Mouse (Mus musculus) B cell, adult 2 months (primary cell): ENCODE results near the gene Ctnnbl1.

Experiments used
- DNase-seq, 2 experiments: peaks; one replicate each; pipeline ENCODE4 v3.0.0; 2022

The Ctnnbl1 gene

DNA sequence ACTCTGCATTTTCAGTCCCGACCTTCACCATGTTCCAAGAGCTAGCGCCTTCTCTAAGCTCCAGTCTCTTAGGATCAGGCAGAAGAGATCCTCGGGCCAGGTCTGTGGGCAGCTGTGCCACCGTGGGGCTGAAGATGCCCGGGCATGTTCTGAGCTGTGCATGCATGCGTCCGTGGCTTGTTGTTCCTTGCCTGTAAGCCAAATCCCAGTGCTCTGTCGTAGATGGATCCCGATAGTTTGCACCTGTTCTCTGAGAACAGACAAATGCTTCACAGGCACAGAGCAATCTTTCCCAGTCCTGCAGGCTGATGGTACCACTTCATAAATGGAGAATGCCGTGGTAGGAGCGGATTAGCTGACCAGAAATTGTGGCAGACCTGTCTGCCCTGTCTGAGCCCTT, 87.0 kb downstream of the Ctnnbl1 start:
- no peak for DNase-seq

DNA sequence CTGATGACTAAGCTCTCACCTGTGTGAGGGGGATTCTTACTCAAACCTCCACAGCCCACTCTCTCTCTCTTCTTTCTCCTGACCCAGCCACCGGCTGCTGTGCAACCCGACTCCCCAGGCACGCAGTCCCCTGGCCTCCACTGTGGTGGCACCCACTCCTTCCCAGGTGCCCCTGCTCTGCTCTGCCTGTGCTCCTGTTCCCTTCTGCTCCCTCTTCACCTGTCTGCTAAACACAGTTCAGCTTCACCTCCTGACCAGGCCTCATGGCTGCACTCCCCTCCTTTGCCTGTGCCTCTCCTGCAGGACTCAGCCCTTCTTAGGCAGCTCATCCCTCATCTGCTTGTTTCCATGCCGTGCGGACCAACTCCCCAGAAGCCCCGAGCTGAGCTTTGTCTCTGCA, 92.9 kb downstream of the Ctnnbl1 start:
- no peak for DNase-seq

DNA sequence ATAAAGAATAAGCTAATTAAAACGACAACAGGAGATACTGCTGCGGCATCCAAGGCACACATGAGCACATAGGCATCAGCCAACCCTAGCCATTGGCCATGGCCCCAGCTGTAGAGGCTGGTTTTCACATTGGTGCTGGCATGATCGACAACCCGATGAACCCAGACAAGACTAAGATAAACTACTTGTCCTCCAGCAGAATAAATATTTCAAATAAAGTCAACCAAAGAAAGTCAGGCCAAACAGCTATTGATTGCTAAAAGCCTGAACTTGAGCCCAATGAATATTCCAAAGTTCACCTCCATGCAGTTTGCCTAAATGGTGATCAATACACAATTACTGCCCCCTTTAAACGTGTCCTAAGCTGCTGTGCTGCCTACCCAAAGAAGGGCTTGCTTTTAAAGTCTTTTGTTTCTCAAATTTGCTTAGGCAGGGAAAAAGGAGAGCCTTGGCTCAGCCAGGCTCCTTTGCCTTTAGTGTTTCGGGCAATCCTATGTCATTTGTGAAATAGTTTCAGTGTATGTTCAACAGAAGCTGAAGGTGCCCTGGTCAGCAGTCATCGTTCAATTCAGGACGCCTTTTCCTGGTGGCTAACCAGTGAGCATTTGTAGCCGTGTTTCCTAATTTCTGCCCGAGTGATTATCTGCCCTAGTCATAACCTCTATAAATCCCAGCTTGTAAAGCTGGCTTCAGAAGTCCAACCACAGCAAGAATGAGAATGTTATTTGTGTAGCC, 93.6 kb downstream of the Ctnnbl1 start:
- no peak for DNase-seq

DNA sequence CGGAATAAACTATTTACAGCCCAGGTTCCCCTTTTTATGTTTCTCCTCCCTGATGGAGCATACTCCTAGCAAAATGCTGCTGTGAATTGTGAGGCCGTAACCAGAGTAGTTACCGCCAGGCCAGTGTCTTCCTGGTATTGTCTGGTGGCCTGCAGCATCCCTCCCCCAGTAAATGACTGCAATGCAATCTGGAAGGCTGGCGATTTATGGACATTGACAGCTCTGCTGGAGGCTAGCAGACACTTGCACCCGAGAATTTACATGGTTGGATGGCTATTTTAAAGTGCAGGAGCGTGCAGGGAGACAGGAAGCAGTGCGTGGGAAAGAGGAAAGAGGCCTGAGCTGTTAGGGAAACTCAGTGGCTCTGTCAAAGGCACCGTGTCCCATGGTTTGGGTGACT, 99.8 kb downstream of the Ctnnbl1 start:
- DNase-seq = no peak

DNA sequence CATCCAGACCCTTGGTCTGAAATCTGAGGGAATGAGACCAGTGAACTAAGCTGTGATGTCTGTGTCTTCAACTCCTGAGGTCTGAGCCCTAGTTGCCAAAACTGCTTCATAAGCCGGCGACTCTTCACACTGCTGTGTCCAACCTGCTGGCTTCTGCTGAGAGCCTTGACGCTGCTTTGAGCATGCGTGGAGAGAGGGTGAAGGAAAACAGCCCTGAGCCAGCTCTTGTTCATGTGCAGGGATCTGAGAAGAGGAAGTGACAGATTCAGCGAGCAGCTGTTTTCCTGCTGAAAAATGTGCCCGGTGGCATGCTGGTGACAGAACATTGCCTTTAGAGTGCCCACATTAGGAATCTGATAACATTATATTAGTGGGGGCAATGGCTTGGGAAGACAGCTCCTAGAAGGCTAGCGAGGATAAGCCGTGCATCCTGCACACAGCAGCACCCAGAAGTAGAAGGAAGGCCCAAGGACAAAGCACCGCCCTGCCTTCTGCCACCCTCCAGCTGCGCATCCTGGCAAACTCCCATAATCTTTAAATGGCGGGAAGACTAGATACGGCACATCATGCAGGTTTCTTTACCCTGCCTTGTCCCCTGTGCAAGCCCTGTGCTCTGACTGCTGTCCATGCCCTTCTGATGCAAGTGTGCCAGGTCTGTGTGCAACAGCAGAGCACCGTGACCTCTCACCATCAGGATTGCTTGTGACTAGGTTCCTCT, 101.2 kb downstream of the Ctnnbl1 start:
- DNase-seq = no peak

DNA sequence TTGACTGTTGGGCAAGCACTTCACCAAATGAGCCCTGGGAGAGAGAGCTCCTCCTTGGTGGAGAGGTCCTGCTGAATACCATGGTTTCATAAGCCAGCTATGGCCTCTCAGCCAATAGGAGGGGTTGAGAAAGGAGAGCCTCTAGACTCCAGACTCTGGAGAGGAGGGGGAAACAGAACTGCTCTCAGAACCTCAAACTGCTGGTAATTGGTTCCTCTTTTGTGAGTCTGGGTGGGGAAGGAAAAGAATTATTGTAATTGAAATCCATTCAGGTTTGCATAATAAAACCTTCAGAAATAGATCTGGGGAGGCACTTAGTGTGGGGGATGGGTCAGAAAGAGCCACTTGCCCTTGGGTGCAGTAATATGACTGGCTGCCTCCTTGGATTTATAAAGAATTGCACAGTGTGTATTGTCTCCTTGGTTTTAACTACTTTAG, 103.5 kb downstream of the Ctnnbl1 start:
- peak in 1 of 2 experiments; percentile 3 for DNase-seq

DNA sequence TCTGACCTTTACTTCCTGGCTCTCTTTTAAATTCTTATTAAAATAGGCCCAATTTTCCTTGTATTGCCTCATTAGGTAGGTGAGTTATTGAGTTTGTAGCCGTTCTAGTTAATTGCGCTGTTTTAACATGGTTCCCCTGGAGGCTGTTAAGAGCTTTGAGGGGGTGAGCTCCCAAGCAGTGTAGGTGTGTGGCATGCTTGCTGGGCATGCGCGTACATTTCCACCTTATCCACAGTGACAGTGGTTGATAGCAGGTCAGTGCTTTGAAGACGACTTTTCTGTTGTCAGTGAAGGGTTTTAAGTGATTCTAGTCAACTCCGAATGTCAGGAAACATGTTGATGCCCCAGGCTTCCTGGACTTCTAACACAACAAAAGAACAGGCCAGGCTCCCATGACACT, 103.9 kb downstream of the Ctnnbl1 start:
- DNase-seq = no peak

DNA sequence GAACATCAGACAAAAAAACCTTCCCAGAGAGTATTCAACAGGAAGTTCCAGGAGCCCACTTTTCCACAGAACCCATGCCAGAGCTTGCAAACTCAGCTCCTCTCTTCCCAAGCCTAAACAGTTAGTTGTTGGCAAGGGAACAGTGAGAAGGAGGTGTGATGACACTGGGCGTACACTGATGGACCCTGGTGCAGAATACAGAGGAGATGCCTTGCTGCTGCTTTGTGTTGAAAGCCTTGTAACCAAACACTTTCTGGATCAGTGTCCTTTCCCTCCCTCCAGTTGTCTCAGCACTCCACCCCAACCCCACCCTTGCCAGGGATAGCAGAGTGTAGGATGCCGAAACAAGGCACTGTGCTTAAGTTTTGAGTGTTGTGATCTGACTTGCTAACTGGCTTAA, 107.5 kb downstream of the Ctnnbl1 start:
- no peak for DNase-seq

DNA sequence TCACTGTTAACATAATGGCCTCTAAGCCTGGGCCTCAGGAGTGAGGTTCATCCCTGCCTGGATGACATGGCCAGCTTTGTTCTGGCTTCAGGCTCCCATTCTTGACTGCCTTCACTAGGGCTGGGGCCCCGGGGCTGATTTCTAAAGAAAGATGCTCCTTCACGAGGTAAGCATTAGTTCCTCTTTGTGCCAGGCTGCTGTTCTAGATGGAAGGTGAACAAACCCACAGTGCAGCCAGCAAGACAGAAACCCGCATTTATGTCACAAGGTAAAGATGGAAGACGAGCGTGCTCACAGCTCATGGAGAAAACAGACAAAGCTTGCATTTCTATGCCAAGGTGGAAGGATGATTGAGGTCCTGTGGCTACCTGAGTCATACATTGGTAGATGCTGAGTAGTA, 108.6 kb downstream of the Ctnnbl1 start:
- no peak for DNase-seq

DNA sequence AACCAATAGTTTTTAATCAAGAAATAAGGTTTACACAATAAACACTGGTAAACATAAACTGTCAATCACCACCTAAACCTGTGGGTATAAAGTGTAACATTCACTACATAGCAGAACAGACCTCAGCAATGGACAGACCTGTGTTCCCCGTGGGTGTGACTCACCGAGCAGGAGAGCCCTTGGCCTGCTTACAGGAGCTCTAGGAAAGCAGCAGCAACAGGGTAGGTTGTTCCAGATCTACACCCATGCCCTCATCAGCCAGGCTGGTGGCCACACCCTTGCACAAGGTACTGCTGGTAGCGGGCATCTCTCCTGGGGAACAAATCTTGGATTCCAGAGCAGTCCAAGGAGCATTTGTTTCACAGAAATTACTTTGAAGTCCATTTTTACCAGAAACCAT, 115.9 kb downstream of the Ctnnbl1 start:
- DNase-seq = no peak

DNA sequence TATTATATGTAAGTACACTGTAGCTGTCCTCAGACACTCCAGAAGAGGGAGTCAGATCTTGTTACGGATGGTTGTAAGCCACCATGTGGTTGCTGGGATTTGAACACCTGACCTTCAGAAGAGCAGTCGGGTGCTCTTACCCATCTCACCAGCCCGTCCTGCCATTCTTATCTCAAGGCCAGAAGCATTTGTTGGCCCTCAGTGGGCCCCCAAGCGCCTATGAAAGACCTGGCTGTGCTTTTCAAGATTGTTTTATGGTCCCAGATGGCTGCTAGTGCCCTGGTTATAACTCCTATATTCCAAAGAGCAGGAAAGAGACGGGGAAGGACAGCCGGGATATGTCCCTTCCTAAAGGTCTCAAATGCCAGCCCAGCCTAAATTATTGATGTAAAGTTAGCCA, 118.6 kb downstream of the Ctnnbl1 start:
- DNase-seq = no peak

DNA sequence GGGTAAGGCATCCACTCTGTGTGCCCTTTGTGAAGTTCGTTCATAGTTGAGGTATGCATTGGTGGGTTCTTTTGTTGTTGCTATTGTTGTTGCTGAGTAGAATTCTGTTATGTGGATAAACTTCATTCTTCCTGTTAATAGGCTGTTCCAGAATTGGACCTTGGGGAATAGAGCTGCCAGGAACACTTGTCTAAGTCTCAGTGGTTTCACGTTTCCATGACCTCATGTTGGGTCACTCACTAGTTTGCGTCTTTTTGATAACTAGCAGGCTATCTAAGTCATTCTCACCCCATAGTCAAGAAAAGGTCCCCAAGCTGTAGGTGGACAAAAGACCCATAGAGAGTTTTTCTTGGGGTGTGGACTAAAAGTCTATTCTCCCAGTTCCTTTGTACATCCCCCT, 120.3 kb downstream of the Ctnnbl1 start:
- DNase-seq = no peak

DNA sequence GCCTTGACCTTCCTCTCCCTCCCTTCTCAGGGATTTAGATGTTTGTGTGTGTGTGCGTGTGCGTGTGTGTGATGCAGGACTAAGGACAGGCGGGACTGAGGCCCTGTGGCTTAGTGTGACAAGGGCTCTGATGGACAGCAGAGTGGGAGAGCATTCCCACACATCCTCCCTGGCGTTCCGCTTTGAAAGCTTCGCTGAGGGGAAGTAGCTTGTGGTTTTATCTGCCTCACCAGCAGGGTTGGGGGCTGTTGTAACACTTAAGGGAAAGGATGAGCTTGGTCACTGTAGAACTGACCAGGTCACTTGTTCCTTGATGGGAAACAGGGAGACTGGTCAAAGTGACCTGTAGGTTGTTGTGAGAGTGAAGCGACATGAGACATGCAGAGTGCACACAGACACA, 121.1 kb downstream of the Ctnnbl1 start:
- no peak for DNase-seq

DNA sequence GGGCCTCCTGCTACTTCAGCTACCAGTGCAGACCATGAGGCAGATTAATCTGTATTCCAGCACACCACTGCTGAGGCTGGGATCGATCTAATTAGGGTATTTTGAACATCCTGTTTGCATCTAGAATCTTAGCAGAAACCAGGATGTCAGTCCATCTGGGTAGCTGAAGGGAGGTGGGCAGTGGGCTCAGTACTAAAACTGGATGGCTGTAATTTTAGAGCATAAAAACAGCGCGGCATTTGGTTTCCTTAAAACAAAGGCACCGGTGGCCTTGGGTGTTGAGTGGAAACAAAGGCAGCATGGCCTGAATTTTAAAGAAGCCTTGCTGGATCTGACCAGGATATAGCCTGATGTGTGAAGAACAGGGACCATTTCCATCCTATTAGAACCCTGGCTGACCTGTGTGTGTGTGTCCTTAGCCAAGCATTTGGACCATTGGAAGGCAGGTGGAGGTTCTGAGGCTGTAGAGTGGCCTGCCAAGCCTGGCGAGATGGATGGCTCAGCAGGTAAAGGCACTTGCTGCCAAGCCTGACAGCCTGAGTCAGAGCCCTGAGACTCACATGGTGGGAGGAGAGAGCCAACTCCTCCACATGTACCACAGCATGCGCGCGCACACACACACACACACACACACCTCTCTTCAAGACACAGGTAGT, 122.0 kb downstream of the Ctnnbl1 start:
- DNase-seq = no peak

DNA sequence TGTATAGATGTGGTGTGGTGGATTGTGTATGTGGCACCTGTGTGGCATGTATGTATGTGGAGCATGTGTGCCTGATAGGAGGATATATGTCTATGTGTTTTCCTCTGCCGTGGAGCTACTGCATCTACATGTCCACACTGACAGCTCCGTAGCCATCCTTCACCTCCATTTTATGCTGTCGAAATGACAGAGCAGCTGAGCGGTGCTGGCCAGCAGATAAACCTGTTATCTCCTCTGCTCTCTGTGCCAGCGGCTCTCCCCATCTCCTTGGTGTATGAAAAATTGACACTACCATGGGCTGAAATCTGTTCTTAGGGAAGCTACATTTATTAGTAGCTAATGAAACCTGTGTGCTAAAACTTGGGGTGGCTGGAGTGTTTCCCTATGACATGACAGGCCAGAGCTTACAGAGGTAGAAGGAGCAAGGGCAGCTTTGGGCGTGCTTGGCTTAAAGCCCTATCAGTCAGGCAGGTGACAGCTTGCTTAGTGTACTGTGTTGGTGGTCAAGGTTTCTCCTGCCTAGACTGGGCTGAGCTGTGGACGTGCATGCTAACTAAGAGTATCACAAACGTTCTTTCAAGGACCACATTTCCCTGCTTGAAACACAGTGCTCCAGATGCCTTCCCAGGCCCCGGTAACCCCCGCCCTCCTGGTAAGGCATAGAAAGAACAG, 124.2 kb downstream of the Ctnnbl1 start:
- no peak for DNase-seq

DNA sequence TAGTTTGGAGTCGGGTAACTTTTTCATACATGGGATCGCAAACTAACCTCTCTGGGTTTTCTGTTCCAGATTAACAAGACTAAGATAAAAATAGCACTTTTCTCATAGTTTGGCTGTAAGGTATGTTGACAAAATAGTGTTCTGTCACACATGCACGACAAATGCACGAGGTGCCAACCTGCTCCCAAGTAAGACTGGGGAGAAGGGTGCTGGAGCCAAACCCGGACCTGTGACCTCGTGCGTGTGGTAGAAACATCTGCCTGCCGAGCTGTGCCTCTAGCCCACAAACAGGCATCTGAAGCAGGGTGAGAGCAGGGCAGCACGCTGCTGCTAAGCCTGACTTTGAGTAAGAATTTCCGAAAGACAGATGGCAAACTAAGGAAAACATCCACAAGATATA, 125.1 kb downstream of the Ctnnbl1 start:
- DNase-seq = no peak

DNA sequence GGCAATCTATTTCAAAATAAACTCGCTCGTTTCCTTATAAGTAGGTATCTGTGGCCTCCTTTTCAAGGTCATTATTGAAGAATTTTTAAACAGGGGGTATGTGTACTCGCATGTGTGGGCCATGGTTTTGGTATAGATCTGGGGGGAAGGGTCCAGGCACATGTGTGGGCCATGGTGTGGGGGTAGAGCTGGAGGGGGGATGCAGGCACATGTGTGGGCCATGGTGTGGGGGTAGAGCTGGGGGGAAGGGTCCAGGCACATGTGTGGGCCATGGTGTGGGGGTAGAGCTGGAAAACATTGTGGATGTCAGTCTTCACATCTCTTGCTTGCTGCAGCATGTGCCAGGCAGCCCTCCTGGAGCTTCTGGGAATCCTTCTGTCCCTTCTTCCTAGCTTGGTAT, 129.9 kb downstream of the Ctnnbl1 start:
- DNase-seq = no peak

DNA sequence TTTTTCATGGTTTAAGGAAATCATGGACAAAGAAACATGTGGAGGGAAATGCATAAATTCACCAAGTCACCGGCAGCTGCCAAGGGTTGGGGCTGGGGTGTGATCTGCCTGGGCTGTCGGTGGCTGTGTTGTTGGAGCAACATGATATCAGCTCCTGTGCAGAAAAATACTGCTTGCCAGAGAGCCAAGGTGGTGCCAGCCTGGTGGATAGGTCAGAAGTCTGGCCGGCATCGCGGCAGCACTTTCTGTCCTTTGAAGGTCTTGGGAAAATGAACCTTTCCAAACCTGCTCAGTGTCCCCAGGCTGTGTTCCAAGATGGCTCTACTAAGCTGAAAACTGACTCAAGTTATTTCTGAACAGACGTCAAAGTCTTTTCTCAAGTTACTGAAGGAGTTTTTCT, 133.0 kb downstream of the Ctnnbl1 start:
- no peak for DNase-seq

DNA sequence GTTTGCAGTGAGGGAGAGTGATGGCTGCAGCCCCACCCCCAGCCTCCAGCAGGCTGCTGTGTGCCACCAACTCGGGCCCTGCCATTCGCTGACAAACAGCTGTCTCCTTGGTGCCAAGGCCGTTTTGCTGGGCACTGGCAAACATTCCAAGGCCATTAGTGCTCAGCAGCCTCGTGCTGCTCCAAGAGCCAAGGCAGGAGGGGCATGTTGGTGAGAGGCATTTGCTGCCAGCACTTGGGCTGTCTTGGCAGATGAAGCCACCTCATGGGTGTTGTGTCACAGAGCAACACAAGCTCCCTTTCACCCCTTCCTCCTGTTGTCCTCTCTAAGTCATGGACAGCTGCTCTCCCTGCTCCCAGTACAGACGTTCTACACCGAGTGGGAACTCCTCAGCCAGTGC, 136.0 kb downstream of the Ctnnbl1 start:
- no peak for DNase-seq

DNA sequence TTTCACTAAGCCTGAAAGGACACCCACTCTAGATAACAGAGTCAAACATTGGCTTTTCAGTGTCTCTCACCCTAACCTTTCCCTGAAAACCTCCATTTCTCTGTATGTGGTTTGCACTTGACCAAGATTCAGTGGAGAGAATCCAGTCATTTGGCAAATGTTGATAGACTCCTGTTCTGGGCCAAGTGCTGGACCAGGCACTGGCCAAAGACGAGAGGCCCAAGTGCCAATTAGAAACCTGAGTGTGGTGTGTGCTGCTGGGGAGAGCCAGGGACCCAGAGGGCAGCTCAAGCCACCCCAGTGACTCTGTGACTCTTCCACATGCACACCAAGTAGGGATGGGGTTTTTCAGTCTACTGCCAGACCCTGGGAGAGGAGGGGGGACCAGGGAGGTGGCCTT, 136.5 kb downstream of the Ctnnbl1 start:
- DNase-seq = no peak

DNA sequence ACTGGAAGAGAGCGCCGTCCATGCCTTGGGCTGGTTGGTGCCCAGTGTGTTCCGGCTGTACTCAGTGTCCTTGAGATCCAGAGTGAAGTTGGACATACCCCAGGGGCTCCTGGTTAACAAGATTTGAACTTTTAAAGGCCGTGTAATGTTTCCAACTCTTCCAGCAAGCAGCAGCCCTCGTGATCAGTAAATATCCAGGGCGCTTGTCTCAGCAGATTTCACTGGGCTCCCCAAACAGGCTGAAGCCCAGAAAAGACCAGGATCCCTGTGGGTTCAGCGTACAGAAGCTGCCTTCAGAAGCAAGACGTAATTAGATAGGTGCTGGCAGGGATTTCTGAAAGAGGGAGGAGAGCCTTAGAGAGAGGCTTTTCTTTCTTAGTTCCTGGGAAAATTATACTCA, 137.9 kb downstream of the Ctnnbl1 start:
- DNase-seq = no peak

DNA sequence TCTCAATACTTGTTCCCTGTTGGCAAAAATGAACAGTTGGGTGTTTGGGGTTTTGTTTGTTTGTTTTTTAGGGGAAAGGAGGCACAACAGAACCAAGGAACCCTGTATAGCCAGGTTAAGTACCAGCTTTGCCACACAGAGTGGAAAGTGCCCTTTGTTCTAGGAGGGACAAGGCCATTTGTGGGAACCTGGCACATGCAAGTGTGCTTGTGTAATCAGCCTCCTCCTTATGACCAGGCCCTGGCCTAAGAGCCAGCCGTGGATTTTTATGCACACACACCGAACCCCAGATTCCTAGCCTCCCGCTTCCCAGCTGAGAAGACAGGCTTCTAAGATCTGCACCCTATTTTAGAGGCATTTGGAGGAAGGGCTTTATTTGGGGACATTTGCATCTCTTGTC, 140.2 kb downstream of the Ctnnbl1 start:
- DNase-seq = no peak

DNA sequence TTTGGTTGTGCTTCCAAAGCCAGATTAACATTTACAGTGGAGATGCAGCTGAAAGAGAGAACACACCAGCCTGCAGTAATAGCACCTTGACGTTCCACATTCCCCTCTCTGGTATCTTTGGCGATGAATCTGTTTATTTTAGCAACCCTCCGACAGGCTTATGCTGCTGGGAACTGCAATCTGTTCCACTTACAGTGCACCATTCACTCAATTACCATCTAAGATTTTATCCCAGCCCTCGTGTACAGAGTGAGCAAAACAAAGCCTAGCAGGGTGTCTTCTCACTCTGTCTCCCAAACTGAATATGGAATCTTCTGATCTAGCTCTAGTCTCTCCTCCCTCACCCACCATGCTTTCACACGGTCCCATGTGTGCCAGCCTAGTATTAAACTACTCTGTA, 140.8 kb downstream of the Ctnnbl1 start:
- DNase-seq = no peak

DNA sequence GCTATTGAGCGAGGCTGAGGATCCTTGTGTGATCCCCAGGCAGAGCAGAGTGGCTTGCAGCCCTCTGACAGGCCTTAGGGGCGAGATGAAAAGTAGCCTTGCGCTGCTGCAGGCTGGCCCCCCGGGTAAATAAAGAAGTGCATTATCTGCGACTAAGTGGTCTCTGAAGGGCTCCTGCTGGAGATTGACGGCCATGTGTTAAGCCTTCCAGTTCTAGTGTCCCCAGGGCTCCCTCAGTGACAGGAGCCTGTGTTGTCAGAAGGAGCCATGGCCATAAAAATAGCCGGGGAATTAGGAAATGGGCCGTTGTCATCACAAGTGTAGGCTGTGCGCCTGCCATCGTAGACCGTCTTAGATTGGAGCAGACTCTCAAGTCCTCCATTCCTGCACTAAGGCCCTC, 144.7 kb downstream of the Ctnnbl1 start:
- DNase-seq = no peak
